Mouse (Mus musculus) ovary, postnatal 14 days (tissue): Measurements from ENCODE around the gene Galnt7.

Experiments used
- DNase-seq: peaks from one replicate; pipeline ENCODE4 v3.0.0; 2022; ENCODE audit warnings: low spot score

The Galnt7 gene

DNA sequence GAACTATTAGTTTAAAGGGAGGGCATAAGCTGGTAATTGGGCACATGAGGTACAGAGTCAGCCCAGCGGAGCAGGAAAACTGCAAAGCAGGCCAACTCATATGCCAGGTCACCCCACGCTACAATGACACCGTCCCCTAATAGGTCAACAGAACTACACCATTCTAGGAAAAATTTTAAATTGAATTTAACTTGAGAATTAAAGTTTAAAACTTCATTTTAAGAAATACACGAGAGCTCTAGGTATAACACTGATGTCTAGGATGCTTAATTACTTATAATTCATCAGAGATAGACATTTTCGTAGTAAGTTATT lies 67.7 kb downstream of the Galnt7 start:
- no peak for DNase-seq

GRCm38 (mm10) chr8:57584416-57585127 lies 68.3 kb downstream of the Galnt7 start:
- no peak for DNase-seq

DNA sequence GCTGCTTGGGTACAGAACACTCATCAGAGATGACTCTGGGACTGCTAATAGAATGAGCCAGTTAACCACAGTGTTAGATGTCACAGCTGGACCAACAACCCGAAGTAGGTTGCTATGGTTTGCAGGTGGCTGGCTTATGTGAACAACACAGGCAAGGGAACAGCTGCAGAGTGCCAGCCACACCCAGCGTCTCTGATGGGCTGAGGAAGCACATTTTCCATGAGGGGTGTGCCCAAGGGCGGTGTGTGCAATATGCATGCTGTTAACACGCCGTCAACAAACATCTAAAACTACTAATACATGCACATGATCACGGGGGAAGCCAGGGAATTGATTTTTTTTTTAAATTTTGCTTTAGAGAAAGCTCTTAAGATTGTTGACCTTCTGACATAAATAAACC lies 73.0 kb downstream of the Galnt7 start:
- no peak for DNase-seq

DNA sequence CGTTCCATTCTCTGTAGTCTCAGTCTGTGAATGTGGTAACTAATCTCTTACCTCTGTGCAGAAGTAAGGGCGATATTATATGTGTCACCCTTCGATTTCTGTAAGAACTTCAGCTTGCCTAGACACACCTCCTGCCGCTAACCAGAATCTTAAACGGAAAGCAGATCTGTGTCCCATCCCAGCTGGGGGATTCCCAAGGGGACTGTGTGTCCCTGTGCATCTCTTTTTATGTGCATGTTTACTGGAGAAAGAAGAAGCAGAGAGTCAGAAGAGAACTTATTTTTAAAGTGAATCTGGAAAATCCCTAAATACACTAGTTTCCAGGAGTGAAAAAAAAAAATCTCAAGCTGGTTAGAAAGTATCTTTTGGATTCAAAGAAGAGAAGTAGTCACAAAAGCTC lies 75.5 kb downstream of the Galnt7 start:
- no peak for DNase-seq

DNA sequence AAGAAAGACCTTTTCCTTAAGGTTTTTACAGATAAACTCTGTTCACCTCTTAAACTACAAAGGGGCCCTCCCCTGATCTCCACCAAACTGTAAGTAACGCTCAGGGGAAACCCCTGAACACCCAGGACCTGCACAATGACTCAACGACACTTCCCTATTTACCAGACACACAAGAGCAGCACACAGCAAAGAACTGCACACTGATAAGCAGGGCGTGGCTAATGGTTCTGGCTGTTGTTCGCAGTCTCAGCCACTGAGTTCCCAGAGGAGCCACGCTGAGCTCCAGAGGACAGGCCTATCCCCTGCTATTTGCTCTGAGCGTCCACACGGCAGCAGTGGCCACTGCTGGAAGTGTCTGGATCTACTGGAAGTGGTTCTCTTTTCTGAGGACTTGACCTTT lies 76.6 kb downstream of the Galnt7 start:
- peak; percentile 8 for DNase-seq

DNA sequence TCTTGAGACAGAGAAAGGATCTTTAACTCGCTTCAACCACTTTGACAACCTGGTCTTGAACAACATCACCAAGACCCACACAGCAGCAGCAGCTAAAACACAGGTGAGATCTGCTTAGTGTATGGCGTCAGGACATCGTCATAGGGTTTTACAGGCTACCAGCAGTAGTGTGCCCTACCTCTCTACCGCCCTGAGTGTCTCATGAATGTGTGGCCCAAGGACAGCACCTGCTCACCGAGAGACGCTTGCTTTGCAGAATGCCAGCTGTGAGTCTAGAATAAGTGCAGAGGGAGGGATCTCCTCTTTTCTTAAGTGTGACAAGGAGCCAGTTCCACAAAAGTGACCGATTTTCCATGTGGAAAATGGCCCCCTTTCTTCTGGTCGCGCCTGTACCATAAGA lies 77.5 kb downstream of the Galnt7 start:
- DNase-seq, result no peak

- peak; percentile 65 for DNase-seq
These were observed 78.4 kb downstream of the Galnt7 start for GRCm38 (mm10) chr8:57574398-57574797.

GRCm38 (mm10) chr8:57573844-57574243 lies 79.0 kb downstream of the Galnt7 start:
- DNase-seq, result no peak

- no peak for DNase-seq
These were observed 82.9 kb downstream of the Galnt7 start for GRCm38 (mm10) chr8:57569886-57570285.

DNA sequence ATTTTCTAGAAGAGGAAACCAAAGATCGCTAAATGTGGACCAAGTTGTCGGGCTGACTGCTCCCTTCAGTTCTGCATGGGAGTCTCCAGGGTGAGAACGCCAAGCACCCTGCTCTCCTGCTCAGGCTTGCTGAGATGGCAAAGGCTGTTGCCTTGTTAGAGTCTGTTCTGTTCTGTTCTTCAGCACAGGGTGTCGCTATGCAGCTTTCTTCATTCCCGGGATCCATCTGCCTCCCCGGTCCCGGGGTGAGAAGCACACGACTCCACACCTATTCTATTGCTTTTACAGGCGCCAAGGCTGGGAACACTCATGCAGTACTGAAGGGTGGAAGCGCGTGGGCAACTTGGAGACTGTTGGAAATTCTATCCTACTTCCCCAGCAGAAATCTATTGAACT lies 83.4 kb downstream of the Galnt7 start:
- DNase-seq, result no peak

GRCm38 (mm10) chr8:57568633-57569399 lies 84.0 kb downstream of the Galnt7 start:
- no peak for DNase-seq

- DNase-seq, result no peak
These were observed 84.8 kb downstream of the Galnt7 start for GRCm38 (mm10) chr8:57567998-57568397.

GRCm38 (mm10) chr8:57565039-57565438 lies 87.8 kb downstream of the Galnt7 start:
- DNase-seq, result no peak

GRCm38 (mm10) chr8:57563726-57564125 lies 89.1 kb downstream of the Galnt7 start:
- DNase-seq, result no peak

DNA sequence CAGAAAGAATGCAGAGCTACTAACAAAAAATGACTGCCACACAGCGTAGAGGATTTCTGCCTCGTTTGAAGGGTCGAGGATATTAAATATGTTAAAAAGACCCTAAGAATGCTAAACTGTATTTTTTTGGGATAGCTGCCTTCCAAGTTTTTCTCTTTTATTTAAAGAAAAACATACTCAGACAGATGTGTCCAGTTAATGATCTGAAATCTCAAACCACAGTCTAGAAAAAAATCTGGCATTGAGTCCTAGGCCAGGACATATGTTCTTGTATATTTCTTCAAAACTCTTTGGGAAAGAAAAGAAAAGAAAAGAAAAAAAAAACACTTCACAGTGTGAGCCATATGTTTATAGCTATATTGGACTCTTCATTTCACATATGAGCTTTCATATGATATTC lies 90.1 kb downstream of the Galnt7 start:
- no peak for DNase-seq

GRCm38 (mm10) chr8:57560926-57561325 lies 91.9 kb downstream of the Galnt7 start:
- no peak for DNase-seq

- DNase-seq, result no peak
These were observed 100.5 kb downstream of the Galnt7 start for GRCm38 (mm10) chr8:57552102-57553032.

- no peak for DNase-seq
These were observed 105.3 kb downstream of the Galnt7 start for GRCm38 (mm10) chr8:57547581-57547980.

DNA sequence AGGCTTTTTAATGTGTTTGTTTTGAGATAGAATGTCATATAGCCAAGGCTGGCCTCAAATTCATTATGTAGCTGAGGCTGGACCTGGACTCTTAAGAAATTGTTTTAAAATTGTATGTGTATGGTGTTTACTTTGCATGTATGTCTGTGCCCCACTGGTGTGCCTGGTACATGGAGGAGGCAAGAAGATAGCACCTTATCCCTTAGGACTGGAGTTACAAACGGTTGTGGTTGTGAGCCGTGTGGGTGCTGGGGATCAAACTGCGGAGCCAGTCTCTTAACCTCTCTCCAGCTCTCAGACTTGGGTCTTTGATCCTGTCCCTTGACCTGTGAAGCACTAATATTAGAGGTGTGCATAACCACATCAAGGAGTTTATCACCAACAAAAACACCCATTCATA lies 106.0 kb downstream of the Galnt7 start:
- no peak for DNase-seq

DNA sequence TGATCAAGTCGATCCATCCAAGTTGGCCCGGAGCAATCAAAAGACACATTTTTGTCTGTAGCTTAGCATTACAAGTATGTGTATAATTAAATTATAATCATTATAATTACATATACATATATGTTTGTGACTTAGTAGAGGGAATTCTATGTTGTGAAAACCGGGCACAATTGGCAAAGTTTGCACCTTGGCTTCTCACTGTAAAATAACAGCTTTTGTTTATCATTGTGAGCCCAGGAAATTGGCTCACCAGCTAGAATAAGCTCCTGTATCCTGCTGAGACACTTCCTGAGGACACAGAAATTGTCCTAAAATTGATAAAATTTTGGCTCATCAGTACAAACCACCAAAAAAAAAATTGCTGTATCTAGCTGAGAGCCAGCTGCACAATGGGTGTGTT lies 106.4 kb downstream of the Galnt7 start:
- no peak for DNase-seq

DNA sequence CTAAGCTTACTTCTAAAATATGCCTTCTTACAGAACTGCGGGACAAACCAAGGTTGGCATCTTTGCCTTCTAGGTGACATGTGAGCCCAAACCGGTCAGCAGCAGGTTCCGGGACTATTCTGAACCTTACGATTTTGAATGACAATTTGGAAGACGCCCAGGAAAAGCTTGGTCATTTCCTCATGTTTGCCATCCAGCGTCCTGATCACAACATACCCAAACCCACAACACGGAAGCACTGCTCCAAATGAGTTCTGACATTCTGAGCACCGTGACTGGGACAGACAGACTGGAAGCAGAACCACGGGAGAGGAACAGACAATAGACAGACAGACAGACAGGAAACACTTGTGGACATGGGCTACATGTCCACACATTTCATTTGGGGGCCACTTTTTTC lies 111.4 kb downstream of the Galnt7 start:
- DNase-seq, result no peak

DNA sequence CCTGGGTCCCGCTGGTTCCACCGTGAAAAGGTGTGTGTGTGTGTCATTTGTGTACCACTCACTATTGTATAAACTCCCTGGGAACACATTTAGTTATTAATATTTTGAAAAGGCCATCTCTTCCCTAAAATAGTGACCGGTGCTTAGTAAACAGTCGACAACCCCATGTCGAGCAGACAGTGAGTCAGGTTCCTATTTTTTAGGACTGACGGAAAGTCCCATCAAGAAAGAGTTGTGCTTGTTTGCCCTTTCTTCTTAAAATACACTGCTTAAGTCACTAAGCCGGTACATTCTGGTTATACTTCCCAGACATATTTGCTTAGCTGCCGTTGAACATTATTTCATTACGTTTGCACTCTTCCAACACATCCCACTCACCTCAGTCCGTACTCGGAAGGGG lies 111.9 kb downstream of the Galnt7 start:
- DNase-seq, result no peak
